21 mouse cellular contexts compared by ENCODE assay signal in genomic region chr16:52265066-52265465, GRCm38 (mm10).
"Had no signal": no experiment of that assay in that cellular context is flagged by ENCODE, and none has a peak within 500 bp of the region (broad histone marks: within the 10 kb centered on the region; RNA-seq: fewer than 3 reads in every experiment).

No protein-coding gene starts in this region.

- H3K36me3 ChIP-seq: limb, embryonic 10.5 days; liver, embryonic 15.5 days; midbrain, embryonic 12.5 days; neural tube, embryonic 12.5 days had no signal

- DNase-seq: kidney, adult 2 months; kidney, postnatal 10 days; kidney, postnatal 36 days; liver; lung, adult 18-20 months; lung, postnatal 14 days; right cerebral cortex, adult 18-20 months; right cerebral cortex, postnatal 25 days; spleen, adult 18-20 months; thymus, adult 18-20 months; thymus, postnatal 36 days had no signal

- H3K4me2 ChIP-seq: limb, embryonic 13.5 days; liver, embryonic 12.5 days; liver, embryonic 15.5 days; lung, embryonic 15.5 days; midbrain, embryonic 12.5 days; midbrain, embryonic 15.5 days; neural tube, embryonic 12.5 days; neural tube, embryonic 15.5 days had no signal

- H3K4me1 ChIP-seq: limb, embryonic 10.5 days; limb, embryonic 13.5 days; liver, embryonic 12.5 days; liver, embryonic 15.5 days; lung, embryonic 15.5 days; midbrain, embryonic 12.5 days; midbrain, embryonic 15.5 days; neural tube, embryonic 12.5 days; neural tube, embryonic 15.5 days had no signal

- H3K4me3 ChIP-seq: limb, embryonic 10.5 days; limb, embryonic 13.5 days; liver, embryonic 12.5 days; liver, embryonic 15.5 days; lung, embryonic 15.5 days; midbrain, embryonic 12.5 days; midbrain, embryonic 15.5 days; neural tube, embryonic 12.5 days; neural tube, embryonic 15.5 days had no signal

- H3K9me3 ChIP-seq: limb, embryonic 10.5 days; limb, embryonic 13.5 days; liver, embryonic 12.5 days; liver, embryonic 15.5 days; lung, embryonic 15.5 days; midbrain, embryonic 12.5 days; midbrain, embryonic 15.5 days; neural tube, embryonic 12.5 days; neural tube, embryonic 15.5 days had no signal

- H3K27me3 ChIP-seq: limb, embryonic 13.5 days; liver, embryonic 12.5 days; liver, embryonic 15.5 days; lung, embryonic 15.5 days; midbrain, embryonic 12.5 days; midbrain, embryonic 15.5 days; neural tube, embryonic 12.5 days; neural tube, embryonic 15.5 days had no signal

- H3K9ac ChIP-seq: limb, embryonic 13.5 days; liver, embryonic 12.5 days; liver, embryonic 15.5 days; lung, embryonic 15.5 days; midbrain, embryonic 12.5 days; midbrain, embryonic 15.5 days; neural tube, embryonic 12.5 days; neural tube, embryonic 15.5 days had no signal

- ATAC-seq: liver, embryonic 12.5 days; midbrain, embryonic 15.5 days had no signal

- H3K27ac ChIP-seq: limb, embryonic 10.5 days; limb, embryonic 13.5 days; liver, embryonic 12.5 days; liver, embryonic 15.5 days; lung, embryonic 15.5 days; macrophage; midbrain, embryonic 12.5 days; midbrain, embryonic 15.5 days; neural tube, embryonic 12.5 days; neural tube, embryonic 15.5 days had no signal
